Mouse (Mus musculus): ENCODE measurements at regions not wholly inside any gene's neighbourhood (a gene's known extent, or its start where the extent isn't known, plus 50 kb on each side); places are given as distances from the start of the nearest gene placed in this dataset.
"Not testable (repeated sequence)": the region's sequence is repeated elsewhere in the genome, so short reads cannot be mapped to it uniquely, and the experiment has no call there.

- not testable (repeated sequence) for DNase-seq
Measured at GRCm38 (mm10) chr14:53682679-53683078, 571.2 kb downstream of the Dad1 start.

GRCm38 (mm10) chr14:53681320-53681719 lies 572.6 kb downstream of the Dad1 start:
- not testable (repeated sequence) for DNase-seq

GRCm38 (mm10) chr14:53665681-53666080 lies 588.2 kb downstream of the Dad1 start:
- DNase-seq: not testable (repeated sequence)

- DNase-seq: not testable (repeated sequence)
Measured at GRCm38 (mm10) chr14:53662700-53663355, 591.1 kb downstream of the Dad1 start.

GRCm38 (mm10) chr14:53654669-53655068 lies 599.2 kb downstream of the Dad1 start:
- not testable (repeated sequence) for DNase-seq

GRCm38 (mm10) chr14:53651061-53651460 lies 602.8 kb downstream of the Dad1 start:
- not testable (repeated sequence) for DNase-seq

- DNase-seq: not testable (repeated sequence)
Measured at GRCm38 (mm10) chr14:53649189-53649588, 604.7 kb downstream of the Dad1 start.

GRCm38 (mm10) chr14:53640441-53640840 lies 613.5 kb downstream of the Dad1 start:
- not testable (repeated sequence) for DNase-seq

- not testable (repeated sequence) for DNase-seq
Measured at GRCm38 (mm10) chr14:53637664-53638063, 616.2 kb downstream of the Dad1 start.

- not testable (repeated sequence) for DNase-seq
Measured at GRCm38 (mm10) chr14:53635206-53635605, 618.7 kb downstream of the Dad1 start.

GRCm38 (mm10) chr14:53634320-53634979 lies 619.5 kb downstream of the Dad1 start:
- not testable (repeated sequence) for DNase-seq

GRCm38 (mm10) chr14:53633743-53634142 lies 620.2 kb downstream of the Dad1 start:
- DNase-seq: not testable (repeated sequence)

GRCm38 (mm10) chr14:53621376-53621775 lies 632.5 kb downstream of the Dad1 start:
- not testable (repeated sequence) for DNase-seq

GRCm38 (mm10) chr14:53616061-53616460 lies 637.8 kb downstream of the Dad1 start:
- not testable (repeated sequence) for DNase-seq

GRCm38 (mm10) chr14:53614341-53614740 lies 639.6 kb downstream of the Dad1 start:
- no peak for DNase-seq

GRCm38 (mm10) chr14:53599299-53599698 lies 654.6 kb downstream of the Dad1 start:
- DNase-seq: not testable (repeated sequence)

GRCm38 (mm10) chr14:53597287-53597686 lies 656.6 kb downstream of the Dad1 start:
- not testable (repeated sequence) for DNase-seq

GRCm38 (mm10) chr14:53590601-53591000 lies 663.3 kb downstream of the Dad1 start:
- not testable (repeated sequence) for DNase-seq

- not testable (repeated sequence) for DNase-seq
Measured at GRCm38 (mm10) chr14:53582528-53582927, 671.4 kb downstream of the Dad1 start.

- not testable (repeated sequence) for DNase-seq
Measured at GRCm38 (mm10) chr14:53581734-53582133, 672.2 kb downstream of the Dad1 start.

GRCm38 (mm10) chr14:53576927-53577326 lies 677.0 kb downstream of the Dad1 start:
- DNase-seq: not testable (repeated sequence)

GRCm38 (mm10) chr14:53572701-53573100 lies 681.2 kb downstream of the Dad1 start:
- not testable (repeated sequence) for DNase-seq

GRCm38 (mm10) chr14:53562606-53563005 lies 691.3 kb downstream of the Dad1 start:
- no peak for DNase-seq

GRCm38 (mm10) chr14:53560146-53560545 lies 693.8 kb downstream of the Dad1 start:
- DNase-seq: not testable (repeated sequence)
